21 mouse cellular contexts compared by ENCODE assay signal in the genomic region with DNA sequence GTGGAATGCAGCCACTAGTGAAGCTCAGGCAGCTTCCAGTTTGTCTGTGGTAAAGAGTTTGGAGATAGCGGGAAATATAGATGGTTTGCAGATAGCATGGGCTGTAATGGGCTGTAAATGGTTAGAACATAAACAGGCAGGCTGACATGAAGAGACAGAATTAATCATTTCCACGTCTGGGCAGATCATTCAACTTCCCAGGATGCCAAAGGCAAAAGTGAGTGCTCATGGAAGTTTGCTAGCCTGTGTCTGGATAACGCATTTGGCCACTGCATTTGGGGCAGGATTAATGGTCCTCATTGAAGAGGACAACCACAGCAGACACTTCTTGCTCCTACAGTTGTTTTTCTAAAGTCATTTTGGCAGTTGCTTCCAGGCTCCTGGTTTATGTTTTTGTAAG. TPM values are rescaled to one million over a fixed set of nuclear protein-coding genes. Genes with fewer than 3 reads are reported as not detected.
DNase-seq lines count a peak whose midpoint lies in the region; ATAC-seq and TF ChIP-seq lines count a peak whose summit lies in the region.
"Had no signal": no experiment of that assay in that cellular context is flagged by ENCODE, and none has a peak within 500 bp of the region (broad histone marks: within the 10 kb centered on the region; RNA-seq: fewer than 3 reads in every experiment).

No protein-coding gene starts in this region.

- H3K4me1 ChIP-seq in heart, postnatal 0 days (ENCODE audit: control insufficient read depth, insufficient read depth), result peaks cover 30% of the 10 kb centered on the region
- H3K4me1 ChIP-seq in liver, postnatal 0 days (ENCODE audit: insufficient read depth), result no peaks in the 10 kb centered on the region
- no peaks in the 10 kb centered on the region for H3K4me1 ChIP-seq in liver, embryonic 12.5 days
- H3K4me1 ChIP-seq: forebrain, embryonic 15.5 days; hindbrain, embryonic 15.5 days had no signal

- no peaks in the 10 kb centered on the region for H3K27me3 ChIP-seq in heart, postnatal 0 days (ENCODE audit: control insufficient read depth, insufficient read depth, low read length)
- no peaks in the 10 kb centered on the region for H3K27me3 ChIP-seq in liver, postnatal 0 days (ENCODE audit: insufficient read depth, low read length)
- no peaks in the 10 kb centered on the region for H3K27me3 ChIP-seq in liver, embryonic 12.5 days (replicated peaks)
- H3K27me3 ChIP-seq: forebrain, embryonic 15.5 days; hindbrain, embryonic 15.5 days; Patski had no signal

- no peaks in the 10 kb centered on the region for H3K9me3 ChIP-seq in heart, postnatal 0 days (replicated peaks; ENCODE audit: control insufficient read depth, low read length)
- no peaks in the 10 kb centered on the region for H3K9me3 ChIP-seq in liver, postnatal 0 days (ENCODE audit: low read length)
- no peaks in the 10 kb centered on the region for H3K9me3 ChIP-seq in liver, embryonic 12.5 days (replicated peaks)
- H3K9me3 ChIP-seq: forebrain, embryonic 15.5 days; hindbrain, embryonic 15.5 days had no signal

- intact Hi-C loops in gastrocnemius, adult 2 months (cut with DNase I), result no loop called here
- intact Hi-C loops in heart, postnatal 25 days (cut with DNase I), result no loop called here

- peak; percentile 25 for DNase-seq in gastrocnemius, adult 2 months
- no peak for DNase-seq in gastrocnemius, adult 8-10 months (ENCODE audit: low spot score in 2 of 2)
- DNase-seq in heart, postnatal 0 days (ENCODE audit: low spot score), result no peak
- DNase-seq in heart, postnatal 25 days (ENCODE audit: low spot score), result no peak
- DNase-seq in liver, postnatal 0 days, result no peak
- DNase-seq in cerebellum, adult 11-12 months, result no peak
- DNase-seq: adrenal gland, adult 8-10 months; cerebellum, adult 9-10 months; gastrocnemius, postnatal 36 days; heart, postnatal 4 days; lung, postnatal 10 days; midbrain, embryonic 14.5 days; thymus, postnatal 14 days had no signal

- no peak for ATAC-seq in heart, postnatal 0 days (ENCODE audit: insufficient read depth, low read depth)
- no peak for ATAC-seq in liver, postnatal 0 days
- ATAC-seq in liver, embryonic 12.5 days, result no peak
- ATAC-seq: CD4-positive, CD25-positive, alpha-beta regulatory T cell, adult 4 months; forebrain, embryonic 15.5 days; Patski had no signal

- no peaks in the 10 kb centered on the region for H3K36me3 ChIP-seq in heart, postnatal 0 days (replicated peaks; ENCODE audit: control insufficient read depth, insufficient read depth, low read length)
- no peaks in the 10 kb centered on the region for H3K36me3 ChIP-seq in liver, postnatal 0 days (replicated peaks; ENCODE audit: insufficient read depth, low read length)
- no peaks in the 10 kb centered on the region for H3K36me3 ChIP-seq in liver, embryonic 12.5 days
- H3K36me3 ChIP-seq: forebrain, embryonic 15.5 days; hindbrain, embryonic 15.5 days had no signal

- no peak for TF ChIP-seq EP300 in heart, postnatal 0 days (IDR thresholded peaks at IDR 0.05; ENCODE audit: low read depth)
- no peak for TF ChIP-seq EP300 in liver, postnatal 0 days (IDR thresholded peaks at IDR 0.05; ENCODE audit: low read depth)

- no peak for TF ChIP-seq CTCF in gastrocnemius, adult 2 months (IDR thresholded peaks at IDR 0.05)
- no peak for TF ChIP-seq CTCF in heart, postnatal 0 days (IDR thresholded peaks at IDR 0.05; ENCODE audit: low read depth)
- no peak for TF ChIP-seq CTCF in liver, postnatal 0 days (IDR thresholded peaks at IDR 0.05; ENCODE audit: low read depth)

- no peak overlapping the region for H3K9ac ChIP-seq in heart, postnatal 0 days (replicated peaks; ENCODE audit: low read depth, low read length)
- no peak overlapping the region for H3K9ac ChIP-seq in liver, postnatal 0 days (replicated peaks)
- H3K9ac ChIP-seq in liver, embryonic 12.5 days, result no peak overlapping the region
- H3K9ac ChIP-seq: forebrain, embryonic 15.5 days; hindbrain, embryonic 15.5 days; liver, embryonic 14.5 days had no signal

- WGBS in heart, postnatal 0 days, result 56% methylated on average over 3 of the region's 3 CpGs
- WGBS in liver, postnatal 0 days (ENCODE audit: insufficient replicate concordance), result 64% methylated on average over 3 of the region's 3 CpGs
- WGBS in liver, embryonic 12.5 days (ENCODE audit: insufficient replicate concordance), result 51% methylated on average over 3 of the region's 3 CpGs

- no peak overlapping the region for H3K4me3 ChIP-seq in gastrocnemius, adult 2 months
- H3K4me3 ChIP-seq in heart, postnatal 0 days (ENCODE audit: low read depth, low read length), result no peak overlapping the region
- H3K4me3 ChIP-seq in liver, postnatal 0 days (ENCODE audit: low read depth, low read length), result no peak overlapping the region
- H3K4me3 ChIP-seq in liver, embryonic 12.5 days, result no peak overlapping the region
- H3K4me3 ChIP-seq: forebrain, embryonic 15.5 days; hindbrain, embryonic 15.5 days; myocyte had no signal

- H3K4me2 ChIP-seq in heart, postnatal 0 days (ENCODE audit: low read depth, low read length), result no peak overlapping the region
- H3K4me2 ChIP-seq in liver, postnatal 0 days (ENCODE audit: low read depth, low read length), result no peak overlapping the region
- H3K4me2 ChIP-seq in liver, embryonic 12.5 days, result no peak overlapping the region
- H3K4me2 ChIP-seq: forebrain, embryonic 15.5 days; hindbrain, embryonic 15.5 days had no signal

- H3K27ac ChIP-seq in gastrocnemius, adult 2 months, result peak overlapping the region; percentile 54; the same call in 1 of the 2 replicates
- peak overlapping the region; percentile 32; the same call in 1 of the 2 replicates for H3K27ac ChIP-seq in heart, postnatal 0 days (ENCODE audit: low read depth)
- H3K27ac ChIP-seq in liver, postnatal 0 days (ENCODE audit: low read depth), result 0 out of 2 replicates have a peak overlapping the region, but pooled peaks have one; percentile 12
- no peak overlapping the region for H3K27ac ChIP-seq in liver, embryonic 12.5 days
- H3K27ac ChIP-seq: forebrain, embryonic 15.5 days; hindbrain, embryonic 15.5 days; liver, embryonic 14.5 days had no signal

RNA-seq across cellular contexts. Expression of a gene that starts 52.0 kb away (rescaled TPM):
- 1 to 10 TPM; 4.6 to 7.5 TPM for total RNA-seq in gastrocnemius, adult 2 months (2021)
- 1 to 10 TPM; 4.1 to 5.0 (median 4.5) TPM for total RNA-seq in gastrocnemius, adult 8-10 months (2022)
- total RNA-seq in heart, postnatal 0 days (2014; rRNA removed; ENCODE audit: low replicate concordance), result 5.6 and 8.3 TPM in 2 replicates
- polyA plus RNA-seq in heart, postnatal 0 days (2015; fragmentation: Nextera tagmentation; extraction: Ambion mirVana), result 0.74 and 0.93 TPM in 2 replicates
- total RNA-seq in heart, postnatal 25 days (2021), result 1 to 10 TPM; 4.4 TPM
- 0.40 and 0.71 TPM in 2 replicates for polyA plus RNA-seq in liver, postnatal 0 days (2015; fragmentation: Nextera tagmentation; extraction: Ambion mirVana)
- polyA plus RNA-seq in liver, embryonic 12.5 days (2016; fragmentation: Nextera tagmentation; extraction: Ambion mirVana), result 1.5 and 2.0 TPM in 2 replicates
- total RNA-seq: megakaryocyte progenitor cell, adult 5-6 weeks had no signal
- polyA plus RNA-seq: CD4-positive, CD25-positive, alpha-beta regulatory T cell, adult 4 months had no signal
